Mouse (Mus musculus): ENCODE measurements at regions not wholly inside any gene's neighbourhood (a gene's known extent, or its start where the extent isn't known, plus 50 kb on each side); places are given as distances from the start of the nearest gene placed in this dataset.

DNA sequence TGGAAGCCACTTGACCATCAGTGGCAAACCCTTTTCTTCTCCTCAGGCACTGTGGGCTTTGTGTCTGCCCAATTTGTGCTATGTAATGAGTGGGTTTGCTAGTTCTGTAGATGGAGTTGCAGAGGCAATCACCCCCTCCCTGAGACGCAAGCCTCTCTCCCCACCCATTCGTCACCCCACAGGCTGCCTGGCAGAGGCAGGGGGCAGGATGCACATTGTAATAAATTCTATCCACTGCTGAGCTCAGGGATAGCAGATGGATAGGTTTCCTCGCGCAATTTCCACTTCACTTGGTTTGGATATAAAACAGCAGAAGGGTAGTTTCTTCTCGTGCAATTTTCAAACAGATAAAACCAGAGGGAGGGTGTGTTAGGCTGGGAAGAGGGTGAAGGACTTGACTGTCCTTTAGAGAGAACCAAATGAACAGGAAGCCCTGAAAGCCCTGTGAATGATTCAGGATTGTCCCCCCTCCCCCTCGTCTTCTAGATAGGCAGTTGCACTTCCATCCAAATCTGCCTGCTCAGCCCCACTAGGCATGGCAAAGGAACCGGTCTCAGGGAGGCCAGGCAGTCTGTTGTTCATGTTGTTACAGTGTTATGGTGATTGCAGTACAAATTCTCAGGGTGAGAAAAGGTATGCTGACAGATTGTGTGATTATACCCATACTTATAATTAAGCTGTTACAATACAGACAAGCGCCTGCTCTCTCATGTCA lies 286.0 kb upstream of the Tle4 start:
- no peak for DNase-seq (ENCODE audit: low read depth, low spot score)
- Histone ChIP-seq H3K36me3 (ENCODE audit: control insufficient read depth, insufficient read depth, low read length, poor library complexity, severe bottlenecking) (no peaks in the 10 kb centered on the region), H3K27me3 (ENCODE audit: control insufficient read depth, insufficient read depth, low read length, poor library complexity, severe bottlenecking) (no peaks in the 10 kb centered on the region)

DNA sequence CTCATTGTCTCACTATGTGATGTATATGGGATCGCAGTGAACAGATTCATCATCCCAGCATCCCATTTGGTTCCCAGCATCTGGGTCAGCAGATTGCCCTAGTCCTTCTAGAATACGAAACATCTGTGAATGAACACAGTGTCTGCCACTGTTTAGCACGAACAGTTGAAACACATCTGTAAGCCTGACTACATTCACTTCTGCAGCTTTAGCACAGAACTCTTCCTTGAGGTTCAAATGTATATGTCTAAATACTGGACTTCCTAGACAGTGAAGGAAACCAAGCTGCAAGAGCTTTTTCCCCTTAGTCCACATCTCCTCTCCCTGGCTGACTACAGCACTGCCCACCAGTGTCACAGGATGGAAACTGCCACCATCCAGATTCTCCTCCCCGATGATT lies 283.0 kb upstream of the Tle4 start:
- H3K36me3 ChIP-seq (ENCODE audit: control insufficient read depth, insufficient read depth, low read length, poor library complexity, severe bottlenecking), result no peaks in the 10 kb centered on the region
- H3K27me3 ChIP-seq (ENCODE audit: control insufficient read depth, insufficient read depth, low read length, poor library complexity, severe bottlenecking), result no peaks in the 10 kb centered on the region
- no peak for DNase-seq (ENCODE audit: low read depth, low spot score)

DNA sequence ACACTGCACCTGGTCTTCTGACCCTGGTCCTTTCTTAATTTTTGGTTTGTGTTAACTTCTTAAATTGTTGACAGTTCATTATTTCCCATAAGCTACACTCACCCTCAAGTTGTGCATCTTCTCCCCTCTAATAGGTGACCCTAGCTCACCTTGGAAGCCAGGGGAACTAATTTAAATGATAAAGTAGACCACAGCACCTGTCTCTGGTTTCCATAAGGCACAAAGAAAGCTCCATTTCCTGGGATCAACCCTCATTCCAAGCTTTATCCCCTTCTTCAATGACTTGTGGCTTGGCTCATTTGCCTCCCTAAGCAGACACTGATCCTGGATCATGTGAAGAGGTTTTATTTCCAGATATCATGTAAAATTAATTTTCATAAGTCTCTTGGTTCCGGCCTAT lies 276.1 kb upstream of the Tle4 start:
- Histone ChIP-seq H3K27me3 (ENCODE audit: control insufficient read depth, insufficient read depth, low read length, poor library complexity, severe bottlenecking) (no peaks in the 10 kb centered on the region), H3K36me3 (ENCODE audit: control insufficient read depth, insufficient read depth, low read length, poor library complexity, severe bottlenecking) (no peaks in the 10 kb centered on the region)
- DNase-seq (ENCODE audit: low read depth, low spot score), result no peak

DNA sequence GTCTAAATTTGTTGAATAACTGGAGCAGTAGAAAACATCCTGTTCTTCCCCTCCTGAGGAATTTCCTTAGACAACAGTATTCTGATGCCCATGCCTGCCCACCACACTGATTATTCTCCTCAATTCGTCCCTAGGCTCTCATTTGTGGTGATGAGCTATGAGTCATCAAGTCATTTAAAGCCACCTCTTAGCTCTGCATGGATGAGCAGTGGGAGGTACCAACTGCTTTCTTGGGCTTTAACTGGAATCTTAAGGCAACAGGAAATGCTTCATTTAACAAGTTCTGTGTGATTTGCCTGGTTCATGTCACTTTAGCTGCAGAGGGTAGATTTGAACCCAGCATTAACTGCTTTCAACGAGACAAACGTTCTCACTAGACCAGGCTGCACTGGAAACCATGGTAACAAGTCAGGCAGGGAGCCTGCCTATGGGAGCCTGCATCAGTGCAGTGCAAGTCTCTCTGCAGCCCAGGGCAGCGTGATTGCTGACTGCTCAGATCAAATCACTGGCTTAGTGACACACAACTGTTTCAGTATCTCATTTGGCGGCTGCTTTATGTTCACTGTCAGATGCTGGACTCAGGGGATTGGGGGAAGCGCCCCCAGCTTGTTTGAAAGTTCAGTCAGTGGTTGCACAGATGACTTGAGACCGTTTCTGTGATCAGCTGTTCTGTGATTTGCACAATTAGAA lies 273.5 kb upstream of the Tle4 start:
- H3K27me3 ChIP-seq (ENCODE audit: control insufficient read depth, insufficient read depth, low read length, poor library complexity, severe bottlenecking), result no peaks in the 10 kb centered on the region
- no peaks in the 10 kb centered on the region for H3K36me3 ChIP-seq (ENCODE audit: control insufficient read depth, insufficient read depth, low read length, poor library complexity, severe bottlenecking)
- DNase-seq (ENCODE audit: low read depth, low spot score), result no peak

DNA sequence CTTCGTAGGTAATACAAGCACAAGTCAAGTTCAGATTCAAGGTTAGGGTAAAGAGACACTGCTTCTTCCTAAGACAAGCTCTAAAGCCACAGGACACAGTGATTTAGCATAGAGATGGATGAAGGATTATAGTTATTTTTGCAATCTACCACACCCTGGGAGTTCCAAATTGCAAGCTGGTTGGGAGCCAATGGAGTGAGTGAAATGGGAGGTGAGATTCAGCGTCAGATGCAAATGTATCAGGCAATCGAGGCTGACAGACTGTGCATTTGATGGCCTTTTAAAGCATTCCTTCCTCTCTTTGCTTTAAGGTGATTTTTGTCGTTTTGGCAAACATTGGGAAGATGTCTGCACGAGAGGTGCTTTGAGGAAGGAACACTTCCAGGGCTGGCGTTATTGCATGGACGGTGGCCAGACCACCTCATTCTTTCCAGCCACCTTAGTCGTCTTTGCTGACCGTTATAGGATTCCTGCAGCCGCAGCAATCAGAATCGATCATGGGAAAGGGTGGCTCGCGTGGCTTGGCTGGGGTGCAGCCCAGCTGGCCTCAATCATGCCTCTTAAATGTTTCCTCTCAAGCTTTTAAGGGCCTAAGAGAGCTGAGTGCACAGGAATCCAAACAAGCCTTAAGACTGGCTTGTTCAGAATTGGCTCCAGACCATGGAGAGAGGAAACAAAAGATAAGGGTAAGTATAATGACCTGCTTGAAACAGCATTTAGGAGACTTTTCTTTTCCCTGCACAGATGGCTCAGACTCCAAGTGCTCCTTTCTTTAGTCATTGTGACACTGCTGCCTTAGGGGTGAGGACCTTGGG lies 265.0 kb upstream of the Tle4 start:
- no peaks in the 10 kb centered on the region for H3K27me3 ChIP-seq (ENCODE audit: control insufficient read depth, insufficient read depth, low read length, poor library complexity, severe bottlenecking)
- DNase-seq (ENCODE audit: low read depth, low spot score), result no peak
- H3K36me3 ChIP-seq (ENCODE audit: control insufficient read depth, insufficient read depth, low read length, poor library complexity, severe bottlenecking), result no peaks in the 10 kb centered on the region

DNA sequence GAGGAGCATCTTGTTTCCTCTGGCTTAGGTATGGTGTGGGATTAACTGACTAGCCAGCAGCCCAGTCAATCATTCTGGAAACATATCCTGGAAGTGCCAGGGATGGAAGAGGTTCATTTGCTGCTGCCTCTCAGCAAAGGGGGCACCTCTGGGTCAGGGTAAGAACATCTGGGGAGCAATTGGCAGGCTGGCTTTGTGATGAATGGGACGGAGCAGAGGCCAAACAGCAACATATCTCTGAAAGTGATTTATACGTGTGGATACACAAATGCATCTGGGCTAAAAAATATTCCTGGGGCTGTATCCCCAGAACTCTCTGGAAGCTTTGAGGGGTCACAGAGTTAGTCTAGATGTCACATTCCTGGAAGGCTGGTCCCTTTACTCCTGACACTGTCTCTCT lies 257.2 kb upstream of the Tle4 start:
- H3K36me3 ChIP-seq (ENCODE audit: control insufficient read depth, insufficient read depth, low read length, poor library complexity, severe bottlenecking), result no peaks in the 10 kb centered on the region
- DNase-seq (ENCODE audit: low read depth, low spot score), result no peak
- H3K27me3 ChIP-seq (ENCODE audit: control insufficient read depth, insufficient read depth, low read length, poor library complexity, severe bottlenecking), result no peaks in the 10 kb centered on the region

DNA sequence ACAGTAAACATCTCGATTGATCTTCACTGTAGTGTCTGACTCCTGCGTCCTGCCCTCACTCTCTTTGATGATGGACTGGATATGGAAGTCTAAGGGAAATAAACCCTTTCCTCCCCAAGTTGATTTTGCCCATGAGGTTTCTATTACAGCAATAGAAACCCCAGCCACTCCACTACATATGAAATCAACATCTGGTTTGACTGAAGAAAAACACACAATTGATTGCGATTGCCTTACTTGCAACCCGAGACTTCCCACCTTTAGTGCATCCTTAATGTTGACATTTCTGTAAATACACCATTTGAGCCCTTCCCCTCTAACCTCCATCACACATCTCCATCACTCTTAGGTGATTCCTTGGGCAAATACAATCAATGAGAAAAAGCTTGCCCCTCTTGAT lies 255.6 kb upstream of the Tle4 start:
- Histone ChIP-seq H3K36me3 (ENCODE audit: control insufficient read depth, insufficient read depth, low read length, poor library complexity, severe bottlenecking) (no peaks in the 10 kb centered on the region), H3K27me3 (ENCODE audit: control insufficient read depth, insufficient read depth, low read length, poor library complexity, severe bottlenecking) (no peaks in the 10 kb centered on the region)
- no peak for DNase-seq (ENCODE audit: low read depth, low spot score)

DNA sequence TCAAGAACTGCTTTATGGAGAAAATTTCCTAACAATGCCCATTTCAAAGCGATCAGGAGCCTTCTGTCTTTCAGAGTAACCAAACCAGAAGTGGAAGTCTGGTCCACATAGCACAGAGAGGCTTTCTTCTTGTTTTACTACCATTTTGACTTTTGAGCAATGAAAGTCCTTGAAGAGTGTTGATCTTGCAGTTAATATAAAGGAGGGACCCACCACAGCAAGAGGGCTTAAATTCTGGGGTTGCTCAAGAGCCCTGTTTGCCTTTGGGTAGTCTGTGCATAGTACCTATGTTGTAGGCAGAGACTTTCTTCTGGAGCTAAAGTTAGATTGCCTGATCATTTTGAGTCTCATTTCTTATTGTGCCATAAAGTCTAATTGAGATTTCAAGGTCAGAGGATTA lies 251.7 kb upstream of the Tle4 start:
- Histone ChIP-seq H3K27me3 (ENCODE audit: control insufficient read depth, insufficient read depth, low read length, poor library complexity, severe bottlenecking) (no peaks in the 10 kb centered on the region), H3K36me3 (ENCODE audit: control insufficient read depth, insufficient read depth, low read length, poor library complexity, severe bottlenecking) (no peaks in the 10 kb centered on the region)
- DNase-seq (ENCODE audit: low read depth, low spot score), result no peak

DNA sequence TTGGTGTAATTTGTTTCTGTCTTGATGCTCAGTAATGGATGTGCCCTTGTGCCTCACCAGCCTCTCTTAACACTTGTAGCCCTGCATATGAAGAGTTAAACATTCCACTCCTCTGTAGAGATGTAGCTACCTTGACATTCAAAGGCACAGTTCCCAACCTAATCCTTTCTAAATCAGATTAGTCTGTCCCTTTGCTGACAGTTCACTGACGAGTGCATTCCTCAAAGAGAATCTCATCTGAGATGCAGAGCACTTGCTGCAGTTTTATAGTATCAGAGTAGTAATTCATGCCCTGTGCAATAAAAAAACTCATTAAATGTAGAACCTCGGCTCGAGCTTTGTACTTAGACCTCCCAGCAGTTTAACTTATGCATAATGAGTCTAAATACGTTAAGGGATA lies 249.3 kb upstream of the Tle4 start:
- no peak for DNase-seq (ENCODE audit: low read depth, low spot score)
- no peaks in the 10 kb centered on the region for H3K36me3 ChIP-seq (ENCODE audit: control insufficient read depth, insufficient read depth, low read length, poor library complexity, severe bottlenecking)
- H3K27me3 ChIP-seq (ENCODE audit: control insufficient read depth, insufficient read depth, low read length, poor library complexity, severe bottlenecking), result no peaks in the 10 kb centered on the region

DNA sequence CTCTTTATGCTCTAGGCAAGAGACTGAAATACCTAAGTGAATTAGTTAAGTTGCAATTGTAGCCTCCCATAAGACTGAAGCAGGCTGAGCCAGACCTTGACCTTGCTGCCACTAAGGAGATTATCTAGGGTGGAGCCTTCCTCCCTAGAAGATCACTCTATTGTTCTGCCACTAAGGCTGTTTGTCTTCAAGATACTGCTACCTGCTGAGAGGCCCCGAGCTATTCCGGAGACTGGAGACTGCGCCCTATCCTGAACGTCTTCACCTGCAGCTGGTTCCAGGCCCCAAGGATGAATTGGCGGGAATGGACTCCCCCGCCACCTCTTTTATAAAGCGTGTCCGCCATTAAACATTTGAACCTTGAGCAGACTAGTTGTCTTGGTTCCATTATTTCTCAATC lies 237.8 kb upstream of the Tle4 start:
- no peak for DNase-seq (ENCODE audit: low read depth, low spot score)
- no peaks in the 10 kb centered on the region for H3K27me3 ChIP-seq (ENCODE audit: control insufficient read depth, insufficient read depth, low read length, poor library complexity, severe bottlenecking)
- no peaks in the 10 kb centered on the region for H3K36me3 ChIP-seq (ENCODE audit: control insufficient read depth, insufficient read depth, low read length, poor library complexity, severe bottlenecking)

DNA sequence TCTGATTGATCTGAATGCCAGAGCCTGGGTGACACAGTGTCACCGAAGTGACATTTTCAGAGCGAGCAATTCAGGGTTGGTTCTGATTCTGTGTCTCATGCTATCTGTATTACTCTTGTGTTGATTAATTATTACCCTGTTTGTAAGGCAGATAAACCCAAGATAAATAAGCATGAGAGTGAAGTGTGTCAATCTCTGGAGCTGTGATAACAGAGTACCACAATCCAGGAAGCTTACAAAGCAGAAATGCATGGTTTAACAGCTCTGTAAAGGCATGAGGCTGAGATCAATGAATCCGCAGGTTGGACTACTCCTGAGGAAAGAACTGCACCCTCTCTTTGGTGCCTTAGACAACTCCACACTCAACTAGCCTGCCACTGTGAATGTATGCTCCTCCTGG lies 218.5 kb upstream of the Tle4 start:
- no peak for DNase-seq (ENCODE audit: low read depth, low spot score)
- Histone ChIP-seq H3K36me3 (ENCODE audit: control insufficient read depth, insufficient read depth, low read length, poor library complexity, severe bottlenecking) (no peaks in the 10 kb centered on the region), H3K27me3 (ENCODE audit: control insufficient read depth, insufficient read depth, low read length, poor library complexity, severe bottlenecking) (no peaks in the 10 kb centered on the region)

DNA sequence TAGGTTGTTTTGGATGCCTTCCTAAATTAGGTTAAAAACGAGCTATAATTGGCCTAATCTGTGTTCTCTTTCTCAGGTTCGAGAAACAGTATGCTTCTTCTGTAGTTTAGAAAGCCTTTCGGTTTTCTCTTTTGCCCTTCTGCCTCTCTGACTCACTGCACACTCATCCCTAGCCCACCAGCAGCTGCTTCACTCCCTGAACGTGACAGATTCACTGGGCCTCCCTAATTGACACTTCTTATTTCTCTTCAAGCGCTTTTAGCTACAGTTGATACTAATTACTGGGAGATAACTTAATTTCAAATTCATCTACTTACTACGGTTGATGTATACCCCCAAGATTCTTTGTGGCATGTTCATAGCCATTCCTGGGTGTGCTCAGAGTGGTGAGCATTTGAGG lies 208.9 kb upstream of the Tle4 start:
- DNase-seq (ENCODE audit: low read depth, low spot score), result no peak
- Histone ChIP-seq H3K36me3 (ENCODE audit: control insufficient read depth, insufficient read depth, low read length, poor library complexity, severe bottlenecking) (no peaks in the 10 kb centered on the region), H3K27me3 (ENCODE audit: control insufficient read depth, insufficient read depth, low read length, poor library complexity, severe bottlenecking) (no peaks in the 10 kb centered on the region)

DNA sequence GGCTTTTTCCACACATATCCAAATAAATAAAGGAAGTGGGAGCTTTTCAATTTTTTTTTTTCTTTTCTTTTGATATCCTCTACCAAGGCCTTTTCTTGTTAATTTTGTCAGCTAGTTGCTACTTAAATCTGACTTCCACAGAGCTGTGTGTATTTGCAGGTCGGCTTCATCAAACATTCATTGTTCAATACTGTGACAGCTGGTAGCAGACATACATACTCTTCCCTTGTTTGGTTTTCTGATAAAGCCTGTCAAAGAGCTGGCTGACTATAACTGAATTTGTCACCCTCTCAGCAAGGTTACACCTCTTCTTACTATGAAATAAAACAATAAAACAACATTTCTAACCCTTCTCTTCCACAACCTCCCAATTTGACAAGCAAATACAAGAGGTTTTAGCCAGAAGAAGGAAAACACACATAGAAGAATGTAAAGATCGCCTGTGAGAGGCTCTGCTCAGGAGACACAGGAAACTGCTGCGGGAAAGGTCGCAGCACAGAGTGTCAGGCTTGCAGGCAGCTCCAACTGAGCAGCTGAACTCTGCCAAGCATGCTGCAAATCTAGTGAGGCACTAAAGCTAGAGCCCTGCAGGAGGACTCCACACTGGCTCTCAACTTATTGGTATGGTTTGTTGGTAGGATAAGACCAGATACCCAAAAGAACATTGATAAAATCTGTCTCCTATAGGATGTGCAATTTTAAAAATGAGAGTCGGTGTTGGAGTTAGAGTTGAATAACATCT lies 205.2 kb upstream of the Tle4 start:
- no peaks in the 10 kb centered on the region for H3K27me3 ChIP-seq (ENCODE audit: control insufficient read depth, insufficient read depth, low read length, poor library complexity, severe bottlenecking)
- DNase-seq (ENCODE audit: low read depth, low spot score), result no peak
- no peaks in the 10 kb centered on the region for H3K36me3 ChIP-seq (ENCODE audit: control insufficient read depth, insufficient read depth, low read length, poor library complexity, severe bottlenecking)

DNA sequence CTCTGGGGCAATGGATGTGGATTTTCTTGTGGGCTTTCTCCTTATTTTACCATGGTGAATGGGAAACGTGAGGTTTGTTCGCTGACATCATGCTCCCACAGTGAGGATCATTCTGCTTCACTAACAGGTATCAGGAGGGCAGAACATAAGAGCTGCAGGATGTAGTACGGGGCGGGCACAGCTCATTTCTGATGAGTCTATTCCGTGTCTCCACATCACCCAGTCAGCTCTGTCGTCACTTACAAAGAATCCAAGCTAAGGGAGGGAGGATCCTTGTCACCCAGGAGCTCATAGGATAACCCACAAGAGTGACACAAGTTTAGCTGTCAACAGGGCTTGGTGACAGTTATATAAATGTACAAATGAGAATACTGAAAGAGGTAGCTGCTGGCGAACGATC lies 203.8 kb upstream of the Tle4 start:
- no peak for DNase-seq (ENCODE audit: low read depth, low spot score)
- H3K27me3 ChIP-seq (ENCODE audit: control insufficient read depth, insufficient read depth, low read length, poor library complexity, severe bottlenecking), result no peaks in the 10 kb centered on the region
- H3K36me3 ChIP-seq (ENCODE audit: control insufficient read depth, insufficient read depth, low read length, poor library complexity, severe bottlenecking), result no peaks in the 10 kb centered on the region

DNA sequence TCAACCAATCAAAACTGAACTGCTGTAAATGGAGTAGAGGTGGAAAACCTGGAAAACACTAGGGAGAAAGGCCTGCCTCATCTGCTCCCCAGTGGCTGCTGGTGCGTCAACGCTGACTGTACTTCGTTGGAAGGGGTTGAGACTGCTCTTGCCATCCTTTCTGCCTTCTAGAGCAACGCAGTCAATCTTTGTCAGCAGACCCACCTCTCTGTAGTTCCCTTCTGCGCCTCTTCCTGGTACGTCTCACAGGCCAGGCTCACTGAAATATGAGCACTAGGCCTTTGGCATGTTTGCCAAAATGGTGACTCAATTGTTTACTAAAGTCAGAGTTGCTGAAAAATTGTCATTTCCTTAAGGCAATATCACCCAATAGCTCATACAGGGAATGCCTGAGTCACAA lies 201.2 kb upstream of the Tle4 start:
- Histone ChIP-seq H3K36me3 (ENCODE audit: control insufficient read depth, insufficient read depth, low read length, poor library complexity, severe bottlenecking) (no peaks in the 10 kb centered on the region), H3K27me3 (ENCODE audit: control insufficient read depth, insufficient read depth, low read length, poor library complexity, severe bottlenecking) (no peaks in the 10 kb centered on the region)
- DNase-seq (ENCODE audit: low read depth, low spot score), result no peak
